Mouse (Mus musculus) left cerebral cortex, adult 8-10 months (tissue): ENCODE measurements around the gene Klhl31. TPM values are rescaled to one million over a fixed set of nuclear protein-coding genes. Genes with fewer than 3 reads are reported as not detected.
A peak's percentile ranks its signal among the peaks of the same experiment; 100 is the strongest.

Experiments used
- DNase-seq, 2 experiments: peaks; one replicate each; pipeline ENCODE4 v3.0.0; 2022; ENCODE audit warnings: low spot score in 2 of 2
- total RNA-seq, 4 experiments: library from RNA; stranded (reverse); gene quantifications; 2 replicates each; pipeline ENCODE4 v1.2.4; 2022

The Klhl31 gene
- total RNA-seq, 4 experiments from 2014 or later, result 0.14 to 0.43 (median 0.29) TPM

DNA sequence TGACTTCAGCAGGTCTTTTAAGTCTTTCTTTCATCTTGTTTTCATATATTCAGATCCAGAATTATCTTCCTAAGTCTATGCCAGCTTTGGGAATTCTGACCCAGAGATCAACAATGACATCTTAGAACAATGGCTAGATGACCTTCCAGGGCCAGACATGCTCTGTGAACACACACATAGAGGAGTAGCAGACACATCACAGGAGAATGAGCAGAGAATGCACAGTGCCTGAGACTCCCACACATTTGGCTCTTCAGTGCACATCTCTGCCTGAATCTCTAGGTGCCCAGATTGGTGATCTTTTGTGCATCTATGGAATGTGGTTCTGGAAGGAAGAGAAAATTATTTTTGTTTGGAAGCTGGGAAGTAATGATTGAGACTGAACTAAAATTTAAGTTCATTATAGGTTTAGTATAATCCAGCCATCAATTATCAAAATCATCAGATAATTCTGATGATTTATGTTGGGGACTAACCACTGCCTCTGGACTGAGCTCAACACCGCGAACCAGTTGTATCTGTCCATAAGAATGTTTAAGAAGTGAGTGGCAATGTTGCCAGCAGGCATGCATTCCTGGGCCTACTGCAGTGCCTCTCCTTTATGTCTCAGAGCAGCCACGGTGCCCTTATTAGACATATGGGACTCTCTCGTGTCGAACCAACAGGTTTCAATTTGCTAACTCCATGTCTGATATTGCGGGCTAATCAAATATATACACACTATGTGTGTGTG, 12.8 kb upstream of the Klhl31 start:
- DNase-seq, result no peak

GRCm38 (mm10) chr9:77624171-77624570, 12.1 kb upstream of the Klhl31 start:
- DNase-seq, result no peak

GRCm38 (mm10) chr9:77628676-77629075, 7.6 kb upstream of the Klhl31 start:
- no peak for DNase-seq

DNA sequence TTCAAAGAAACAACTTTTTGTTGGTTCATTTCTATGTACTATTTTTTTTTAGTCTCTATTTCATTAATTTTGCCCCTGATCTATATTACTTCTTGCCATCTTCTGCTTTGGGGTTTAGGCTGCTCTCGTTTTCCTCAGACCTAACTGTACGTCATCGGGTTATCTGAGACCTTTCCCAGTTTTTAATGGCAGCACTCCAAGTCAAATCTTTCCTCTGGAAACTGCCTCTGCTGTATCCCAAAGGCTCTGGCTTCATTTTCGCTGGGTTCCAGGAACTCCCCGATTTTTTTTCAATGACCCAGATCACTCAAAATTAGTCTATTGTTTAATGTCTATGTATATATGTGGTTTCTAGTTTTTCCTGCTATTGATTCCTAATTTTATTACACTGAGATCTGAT, 6.6 kb upstream of the Klhl31 start:
- DNase-seq, result no peak

DNA sequence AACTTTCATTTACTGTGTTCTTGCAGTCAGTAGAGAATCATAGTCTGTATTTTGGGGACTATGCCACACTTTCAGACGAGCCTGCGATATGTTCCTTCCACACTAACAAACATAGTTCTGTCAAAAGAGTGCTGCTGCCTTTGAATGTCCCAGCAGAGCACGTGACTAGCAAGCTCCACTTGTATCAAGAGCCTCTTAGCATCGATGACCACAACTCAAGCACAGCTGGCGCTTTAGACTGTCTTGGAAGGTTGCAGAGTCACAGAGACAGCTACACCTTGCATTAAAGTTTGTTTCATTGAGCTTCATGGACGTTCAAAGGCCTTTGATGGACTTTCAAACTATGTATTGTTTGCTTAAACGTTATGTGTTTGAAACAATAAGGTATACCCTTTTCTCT, 5.5 kb upstream of the Klhl31 start:
- no peak for DNase-seq

GRCm38 (mm10) chr9:77632432-77632831, 3.9 kb upstream of the Klhl31 start:
- DNase-seq, result no peak

DNA sequence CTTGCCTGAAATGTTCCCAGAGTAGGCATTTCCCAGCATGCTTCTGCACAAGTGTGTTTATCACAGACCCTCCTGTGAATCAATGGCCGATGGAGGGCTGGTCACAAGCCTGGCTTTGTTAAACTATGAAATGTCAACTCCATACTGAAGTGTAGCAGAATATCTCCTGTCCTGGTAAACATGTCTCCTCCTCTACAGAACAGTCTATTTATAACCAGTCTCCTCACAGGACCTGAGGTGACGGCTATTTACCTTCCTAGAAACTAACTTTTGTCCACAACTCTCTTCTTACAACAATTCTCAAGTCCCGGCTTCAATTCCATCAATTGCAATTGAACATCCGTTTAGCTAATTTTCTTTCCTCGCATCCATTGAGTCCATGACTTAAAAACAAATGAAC, 297 bp upstream of the Klhl31 start:
- DNase-seq, result no peak

DNA sequence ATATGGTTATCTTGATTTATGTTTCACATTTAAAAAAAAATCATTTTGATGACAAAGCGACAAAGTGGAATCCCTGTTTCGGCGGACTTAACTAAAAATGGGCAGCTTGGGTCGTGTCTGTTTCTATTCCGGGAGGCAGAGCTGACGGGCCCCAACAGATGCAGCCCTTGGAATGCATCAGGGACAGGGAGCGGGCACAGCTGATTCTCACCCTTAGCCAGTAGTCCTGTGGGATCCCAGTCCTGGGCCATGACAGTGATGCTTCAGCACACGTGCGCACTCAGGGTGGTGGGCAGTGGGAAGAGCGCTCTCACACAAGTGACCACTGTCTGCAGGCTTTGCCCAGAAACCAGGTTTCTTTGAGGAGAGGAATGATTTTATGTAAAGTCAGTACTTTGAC, 1.1 kb downstream of the Klhl31 start:
- DNase-seq, result no peak

DNA sequence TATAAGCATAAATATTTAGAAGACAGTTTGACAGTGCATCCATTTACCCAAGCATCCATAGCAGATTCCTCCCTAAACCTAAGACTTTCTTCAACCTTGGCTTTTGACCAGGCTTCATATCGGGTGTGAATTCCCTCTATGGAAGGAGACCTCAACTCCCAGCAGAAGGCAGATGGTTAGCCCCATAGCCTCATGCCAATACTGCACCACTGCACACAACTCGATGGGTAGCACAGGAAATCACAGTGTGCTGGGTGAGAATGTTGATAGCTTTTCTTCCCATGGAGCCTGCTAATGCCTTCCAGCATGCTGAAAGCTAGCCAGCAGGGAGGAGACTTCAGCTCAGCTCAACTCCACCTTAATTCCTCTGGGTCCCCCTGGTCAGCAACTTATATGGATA, 8.9 kb downstream of the Klhl31 start:
- no peak for DNase-seq

DNA sequence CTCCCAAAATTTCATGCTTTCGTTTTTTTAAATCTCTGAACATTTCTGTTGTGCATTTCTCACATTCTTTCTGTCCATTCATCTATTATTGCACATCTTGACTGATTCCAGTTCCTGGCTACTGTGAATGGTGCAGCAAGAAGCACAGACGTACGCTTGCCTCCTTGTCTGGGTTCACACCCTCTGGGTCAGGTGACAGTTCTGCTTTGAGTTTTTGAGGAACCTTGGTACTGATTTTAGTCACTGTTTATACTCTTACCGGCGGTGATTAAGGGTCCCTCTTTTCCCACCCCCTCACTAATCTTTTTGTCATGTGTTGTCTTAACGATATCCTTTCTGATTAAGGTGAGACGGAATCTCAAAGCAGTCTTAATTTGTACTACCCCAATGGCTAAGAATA, 15.5 kb downstream of the Klhl31 start:
- DNase-seq, result no peak

GRCm38 (mm10) chr9:77653907-77654306, 17.6 kb downstream of the Klhl31 start:
- DNase-seq, result no peak

DNA sequence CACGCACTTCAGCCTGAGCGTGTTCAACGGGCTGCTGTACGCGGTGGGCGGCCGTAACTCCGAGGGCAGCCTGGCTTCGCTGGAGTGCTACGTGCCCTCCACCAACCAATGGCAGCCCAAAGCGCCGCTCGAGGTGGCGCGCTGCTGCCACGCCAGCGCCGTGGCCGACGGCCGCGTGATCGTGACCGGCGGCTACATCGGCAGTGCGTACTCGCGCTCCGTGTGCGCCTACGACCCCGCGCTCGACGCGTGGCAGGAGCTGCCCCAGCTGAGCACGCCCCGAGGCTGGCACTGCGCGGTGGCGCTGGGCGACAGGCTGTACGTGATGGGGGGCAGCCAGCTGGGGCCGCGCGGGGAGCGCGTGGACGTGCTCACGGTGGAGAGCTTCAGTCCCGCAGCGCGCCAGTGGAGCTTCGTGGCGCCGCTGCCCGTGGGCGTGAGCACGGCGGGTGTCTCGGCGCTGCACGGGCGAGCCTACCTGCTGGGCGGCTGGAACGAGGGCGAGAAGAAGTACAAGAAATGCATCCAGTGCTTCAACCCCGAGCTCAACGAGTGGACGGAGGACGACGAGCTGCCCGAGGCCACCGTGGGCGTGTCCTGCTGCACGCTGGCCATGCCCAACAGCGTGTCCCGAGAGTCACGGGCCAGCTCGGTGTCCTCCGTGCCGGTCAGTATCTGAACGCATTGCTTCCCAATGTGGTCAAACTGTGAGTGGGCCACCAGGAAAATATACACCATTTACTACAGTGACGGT, 19.1 kb downstream of the Klhl31 start:
- peak; percentile 37 to 53 for DNase-seq

DNA sequence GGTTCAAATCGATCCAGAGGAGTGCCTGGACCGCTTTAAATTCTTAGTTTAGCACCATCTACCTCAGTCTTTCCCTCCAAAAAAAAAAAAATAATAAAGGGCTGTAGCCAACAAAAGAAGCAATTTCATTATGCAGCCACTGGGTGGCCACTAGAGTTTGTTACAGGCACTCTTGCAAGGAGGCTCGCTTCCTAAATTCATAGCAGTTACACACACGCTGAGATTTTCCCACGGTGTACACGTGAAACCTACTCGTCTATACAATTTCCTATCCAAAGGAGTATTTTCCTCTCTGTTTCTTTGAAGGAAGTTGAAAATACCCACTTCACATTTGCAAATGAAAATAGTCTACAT, 19.6 kb downstream of the Klhl31 start:
- peak in 1 of 2 experiments; percentile 15 for DNase-seq

DNA sequence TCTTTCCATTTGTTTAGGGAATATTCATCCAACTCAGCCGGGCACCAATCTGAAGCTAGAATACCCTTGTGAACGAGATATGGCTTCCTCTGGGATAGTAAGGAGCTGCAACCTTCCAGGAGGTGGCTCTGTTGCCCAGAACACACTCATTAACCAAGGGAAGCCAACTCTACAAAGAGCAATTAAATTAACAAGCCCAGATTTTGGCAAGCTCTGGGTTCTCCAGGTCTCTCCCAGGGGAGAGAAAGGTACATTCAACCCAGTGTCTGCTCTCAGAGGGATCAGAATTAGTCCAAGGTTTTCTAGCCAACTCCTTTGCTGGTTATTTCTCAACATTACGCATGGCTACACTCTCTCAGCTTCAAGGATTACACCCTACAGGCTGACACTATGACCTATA, 26.6 kb downstream of the Klhl31 start:
- no peak for DNase-seq

DNA sequence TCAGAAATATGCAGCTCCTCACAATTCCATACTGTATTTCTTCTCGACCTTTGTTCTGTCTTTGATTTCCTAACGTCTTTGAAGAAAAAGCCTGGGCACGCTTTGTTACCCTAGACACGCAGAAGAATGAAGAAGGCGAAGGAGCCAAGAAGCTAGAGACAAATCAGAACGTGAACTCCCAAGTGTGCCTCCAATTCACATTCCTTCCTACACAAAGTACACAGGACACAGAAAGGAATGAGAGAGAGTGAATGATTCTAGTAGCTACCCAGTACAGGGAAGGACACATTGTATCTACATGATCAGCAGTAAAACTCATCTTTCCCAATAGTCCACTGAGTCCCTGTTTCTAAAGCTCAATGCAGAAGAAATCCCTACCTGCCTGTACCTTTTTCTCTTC, 33.8 kb downstream of the Klhl31 start:
- no peak for DNase-seq

- no peak for DNase-seq
These were observed 34.7 kb downstream of the Klhl31 start for GRCm38 (mm10) chr9:77671004-77671403.

GRCm38 (mm10) chr9:77673218-77673617, 36.9 kb downstream of the Klhl31 start:
- DNase-seq, result no peak

DNA sequence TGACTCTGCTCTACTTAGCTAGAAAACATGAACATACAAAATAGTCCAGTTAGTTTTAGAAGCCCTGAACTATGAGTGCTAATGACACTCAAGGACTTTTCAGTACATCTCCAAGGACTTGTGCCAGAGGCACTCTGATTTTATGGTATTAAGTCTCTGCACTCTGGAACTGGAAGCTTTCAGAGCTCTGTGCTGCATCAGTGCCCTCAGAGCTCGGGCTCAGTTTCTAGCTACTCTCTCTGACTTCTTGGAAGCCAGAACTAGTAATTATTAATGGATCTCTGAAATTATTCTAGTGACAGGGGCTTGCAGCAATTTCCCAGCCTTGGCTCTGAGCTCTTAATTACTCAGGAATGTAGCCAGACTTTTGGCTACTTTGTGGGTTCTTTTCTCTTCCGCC, 37.7 kb downstream of the Klhl31 start:
- no peak for DNase-seq

GRCm38 (mm10) chr9:77684938-77685337, 48.6 kb downstream of the Klhl31 start:
- DNase-seq, result no peak

- no peak for DNase-seq
These were observed 49.7 kb downstream of the Klhl31 start for GRCm38 (mm10) chr9:77685825-77686500.

GRCm38 (mm10) chr9:77692707-77693106, 56.4 kb downstream of the Klhl31 start:
- no peak for DNase-seq

DNA sequence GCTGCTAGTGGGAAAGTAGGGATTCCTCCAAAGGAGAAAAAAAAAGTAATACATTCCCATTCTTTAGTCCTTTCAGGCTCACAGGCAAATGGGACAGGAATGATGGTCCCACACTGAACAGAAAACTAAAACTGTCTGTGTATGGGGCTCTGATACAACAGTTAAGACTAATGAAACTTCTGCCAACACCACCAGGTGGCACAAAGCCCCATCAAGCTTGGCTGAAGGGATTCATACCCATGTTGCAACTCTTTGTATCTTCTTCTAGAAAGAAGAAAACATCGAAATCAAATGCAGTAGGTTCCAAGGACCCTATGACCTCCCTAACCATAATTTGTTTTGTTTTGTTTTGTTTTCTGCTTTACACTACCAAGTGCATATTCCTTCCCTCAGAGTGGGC, 57.1 kb downstream of the Klhl31 start:
- no peak for DNase-seq

GRCm38 (mm10) chr9:77695586-77695985, 59.3 kb downstream of the Klhl31 start:
- DNase-seq, result no peak
